Mouse (Mus musculus): ENCODE results near the gene Otud7a. TPM values are rescaled to one million over a fixed set of nuclear protein-coding genes. Genes with fewer than 3 reads are reported as not detected.
A peak's percentile ranks its signal among the peaks of the same experiment; 100 is the strongest.

Gene Otud7a
- total RNA-seq, 2 experiments from 2014 or later = 0.35 TPM; not detected in 1

DNA sequence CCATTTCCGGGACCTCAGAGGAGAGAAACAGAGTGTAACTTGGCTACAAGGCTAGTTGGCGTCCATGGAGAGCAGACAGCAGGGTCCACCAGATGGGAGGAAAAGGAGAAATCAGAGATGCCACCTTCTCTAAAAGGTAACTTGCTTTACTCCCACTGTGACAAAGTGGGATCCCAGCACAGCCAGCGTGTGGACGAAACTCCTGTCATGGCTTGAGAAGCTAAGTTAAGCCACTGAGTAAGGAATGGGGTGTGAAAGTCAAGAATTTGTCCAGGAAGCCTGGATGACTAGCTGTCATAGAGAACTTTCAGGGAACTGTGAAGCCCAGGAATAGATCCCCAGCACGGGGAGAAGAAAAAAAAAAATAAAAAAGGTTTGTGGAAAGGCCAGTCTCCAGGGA is 232.1 kb downstream of the Otud7a start:
- DNase-seq = no peak
- intact Hi-C loops (cut with DNase I) = no loop called here

DNA sequence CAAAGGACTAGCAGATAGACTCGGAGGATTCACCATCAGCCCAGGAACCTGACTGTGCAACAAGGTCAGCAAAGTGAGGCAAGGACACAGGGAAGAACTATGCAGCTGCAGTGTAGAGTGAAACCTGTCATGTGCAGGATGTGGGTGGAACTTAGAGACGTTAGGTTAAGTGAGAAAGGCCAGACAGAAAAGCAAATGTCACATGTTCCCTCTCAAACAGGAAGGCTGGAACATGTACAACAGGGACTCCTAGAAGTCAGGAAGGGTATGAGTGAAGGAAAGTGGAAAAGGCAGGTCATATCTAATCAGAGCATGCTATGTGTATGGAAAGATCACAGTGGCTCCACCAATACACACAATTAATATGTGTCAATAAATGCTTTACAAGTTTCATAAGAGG is 232.6 kb downstream of the Otud7a start:
- no peak for DNase-seq
- intact Hi-C loops (cut with DNase I) = no loop called here

DNA sequence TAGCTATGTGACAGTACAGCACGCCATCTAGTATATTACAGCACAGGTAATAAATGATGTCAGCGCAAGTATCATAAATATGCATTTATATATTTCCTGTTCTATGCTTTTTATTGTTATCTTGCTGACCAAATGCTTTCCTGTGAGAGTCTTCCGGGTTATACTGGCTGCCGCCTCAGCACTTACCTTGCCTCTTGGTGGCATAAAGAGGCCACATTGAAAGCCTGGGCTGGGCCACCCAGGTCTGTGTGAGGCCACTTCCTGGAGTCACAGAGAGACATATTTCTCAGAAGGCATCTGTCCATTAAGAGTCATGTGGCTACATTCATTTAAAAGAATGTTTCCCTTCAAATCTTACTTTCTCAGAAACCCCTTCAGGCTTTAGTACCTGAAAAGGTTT is 242.5 kb downstream of the Otud7a start:
- DNase-seq = no peak
- intact Hi-C loops (cut with DNase I) = no loop called here

DNA sequence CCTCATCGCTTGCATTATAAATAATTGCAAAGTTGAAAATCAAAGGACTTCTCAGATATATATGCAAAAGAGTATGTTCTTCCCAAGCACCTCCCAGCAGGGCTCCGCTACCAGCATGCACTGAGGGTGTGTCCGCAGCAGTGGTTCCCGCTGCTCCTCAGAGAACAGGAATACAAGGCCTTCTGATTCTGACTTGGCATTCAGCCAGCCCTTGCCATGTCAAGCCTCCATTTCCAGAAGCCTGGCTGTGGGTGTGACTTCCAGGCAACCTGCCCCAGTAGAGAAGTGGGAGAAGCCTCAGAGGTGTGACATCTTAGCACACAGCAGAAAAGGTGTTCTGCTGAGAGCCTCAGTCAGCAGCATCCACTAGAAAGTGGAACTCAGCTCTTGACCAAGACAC is 253.4 kb downstream of the Otud7a start:
- intact Hi-C loops (cut with DNase I) = no loop called here
- DNase-seq = no peak

DNA sequence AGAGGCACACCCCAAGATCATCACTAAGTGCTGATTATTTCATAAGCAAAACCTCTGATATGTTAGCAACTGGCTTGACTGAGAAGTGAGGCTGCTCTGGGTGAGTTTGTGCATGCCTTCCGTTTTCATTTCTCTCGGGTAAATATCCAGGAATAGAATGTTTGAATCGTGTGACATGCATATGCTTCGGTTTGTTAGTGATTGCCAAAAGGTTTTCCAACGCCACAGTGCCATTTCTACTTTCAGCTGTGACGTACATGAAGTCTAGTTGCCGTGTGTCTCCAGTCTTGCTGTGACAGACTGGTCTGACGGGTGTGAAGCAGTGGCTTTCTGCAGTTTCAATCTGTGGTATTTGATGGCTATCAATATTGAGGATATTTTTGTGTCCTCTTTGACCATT is 273.4 kb downstream of the Otud7a start:
- intact Hi-C loops (cut with DNase I) = no loop called here
- no peak for DNase-seq

DNA sequence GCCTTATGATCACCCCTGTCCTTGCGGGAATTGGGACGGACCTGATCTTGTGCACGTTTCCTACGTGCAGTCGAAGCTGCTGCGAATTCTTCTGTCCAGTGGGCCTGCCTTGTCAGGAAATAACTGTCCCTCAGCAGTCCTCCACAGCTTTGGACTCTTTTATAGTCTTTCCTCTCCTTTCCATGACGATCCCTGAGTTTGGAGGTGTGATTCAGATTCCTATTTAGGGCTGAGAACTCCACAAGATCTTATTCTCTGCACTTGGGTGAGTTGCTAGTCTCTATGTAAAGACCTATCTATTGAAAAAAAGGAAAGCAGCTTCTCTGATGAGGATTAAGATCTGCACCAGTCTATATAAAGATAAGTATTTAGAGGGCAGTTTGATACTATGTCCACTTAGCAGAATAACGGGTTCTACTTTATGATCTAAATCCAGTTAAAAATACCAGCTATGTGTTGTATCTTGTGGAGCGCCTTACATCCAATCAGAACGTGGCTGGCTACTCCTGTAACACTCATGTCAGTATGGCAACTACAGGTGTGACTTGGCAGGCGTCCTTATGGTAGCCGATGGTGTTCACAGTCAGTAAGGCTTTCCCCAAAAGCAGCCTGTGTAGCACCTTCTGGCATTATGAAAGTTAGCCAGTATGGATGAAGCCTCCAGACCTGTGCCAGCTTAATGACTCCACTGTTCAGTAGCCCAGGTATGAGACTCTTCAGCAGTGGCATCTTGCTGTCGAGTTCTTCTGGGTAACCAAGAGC is 274.8 kb downstream of the Otud7a start:
- intact Hi-C loops (cut with DNase I) = no loop called here
- DNase-seq = no peak

DNA sequence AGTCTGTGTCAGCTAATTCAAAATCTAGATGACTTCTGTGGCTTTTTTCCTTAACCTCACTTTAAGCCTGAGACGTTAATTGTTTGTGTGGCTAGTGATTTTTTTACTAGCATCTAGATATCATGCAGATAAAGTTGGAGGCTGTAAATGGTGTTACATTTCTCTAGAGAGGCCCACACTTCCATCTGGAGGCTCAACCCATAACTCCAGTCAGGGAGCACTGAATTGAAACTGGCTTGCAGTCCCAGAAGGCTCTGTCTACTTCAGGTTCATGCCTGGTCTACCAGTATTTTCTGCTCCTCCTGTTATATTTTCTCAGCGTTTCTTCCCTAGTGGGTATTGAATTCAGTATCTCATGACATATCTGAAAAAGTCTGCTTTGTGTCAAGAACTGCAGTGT is 276.1 kb downstream of the Otud7a start:
- intact Hi-C loops (cut with DNase I) = no loop called here
- DNase-seq = no peak

DNA sequence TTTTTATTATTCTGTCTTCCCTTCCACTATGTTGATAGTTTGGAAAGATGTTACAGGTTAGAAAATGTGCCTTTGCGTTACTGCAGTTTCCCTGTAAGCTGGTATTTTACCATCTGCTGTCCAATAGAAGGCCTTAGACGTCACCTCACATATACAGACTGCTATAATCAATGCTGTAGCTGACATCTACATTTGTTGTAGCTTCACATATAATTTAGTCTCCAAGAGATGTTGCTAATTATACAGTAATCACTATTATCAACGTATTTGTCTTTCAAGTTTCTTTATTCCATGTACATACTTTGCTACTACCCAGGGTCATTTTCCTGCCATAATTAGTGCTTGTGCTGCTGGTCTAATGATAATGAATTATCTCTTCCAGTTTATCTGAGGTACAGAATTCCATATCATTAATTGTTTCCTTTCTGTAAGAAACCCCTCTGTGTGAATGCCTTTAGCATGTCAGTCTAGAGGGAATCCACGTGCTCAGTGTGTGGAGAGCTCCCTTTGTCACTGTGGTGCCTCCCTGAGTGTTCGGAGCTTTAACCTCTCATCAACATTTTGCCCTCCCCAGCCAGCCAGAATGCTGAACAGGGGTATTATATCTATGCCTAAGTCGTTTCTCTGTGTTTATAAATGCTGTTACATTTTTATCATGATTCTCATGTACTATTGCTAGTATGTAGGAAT is 280.6 kb downstream of the Otud7a start:
- no peak for DNase-seq
- intact Hi-C loops (cut with DNase I) = no loop called here

DNA sequence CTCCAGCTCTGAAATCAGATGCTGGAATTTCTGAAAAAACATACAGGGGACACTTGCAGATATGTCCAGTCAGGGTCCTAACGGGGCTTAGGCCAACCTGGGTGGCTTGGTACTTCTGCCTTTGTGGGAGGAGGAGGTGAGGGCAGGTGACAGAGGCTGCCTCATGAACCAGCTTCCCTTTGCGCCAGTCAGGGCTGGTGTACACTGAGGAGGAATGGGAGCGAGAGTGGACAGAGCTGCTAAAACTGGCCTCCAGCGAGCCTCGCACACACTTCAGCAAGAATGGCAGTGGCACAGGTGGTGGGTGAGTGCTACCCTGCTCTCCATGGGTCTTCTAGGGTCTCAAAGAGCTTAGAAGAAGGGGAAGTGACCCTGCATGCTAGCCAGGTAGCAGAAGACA is 285.1 kb downstream of the Otud7a start:
- intact Hi-C loops (cut with DNase I) = no loop called here
- DNase-seq = no peak

DNA sequence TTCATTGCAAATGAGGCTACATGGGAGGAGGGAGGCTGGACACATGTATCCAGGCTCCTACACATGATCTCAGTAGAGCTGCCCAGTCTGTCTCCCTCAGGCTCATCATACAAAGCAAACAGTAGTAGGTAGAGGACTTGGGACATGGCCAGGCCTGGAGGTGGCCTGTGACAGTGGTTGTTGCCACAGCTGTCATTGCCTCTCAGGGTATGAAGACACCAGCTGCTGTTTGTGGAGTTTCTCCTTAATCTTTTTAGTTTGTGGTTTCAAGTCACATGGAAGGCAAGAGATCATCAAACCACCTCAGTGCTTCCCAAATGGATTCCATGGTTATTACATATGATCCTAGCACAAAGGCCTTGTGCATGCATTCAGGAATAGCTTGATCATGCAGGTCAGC is 285.5 kb downstream of the Otud7a start:
- intact Hi-C loops (cut with DNase I) = no loop called here
- no peak for DNase-seq

DNA sequence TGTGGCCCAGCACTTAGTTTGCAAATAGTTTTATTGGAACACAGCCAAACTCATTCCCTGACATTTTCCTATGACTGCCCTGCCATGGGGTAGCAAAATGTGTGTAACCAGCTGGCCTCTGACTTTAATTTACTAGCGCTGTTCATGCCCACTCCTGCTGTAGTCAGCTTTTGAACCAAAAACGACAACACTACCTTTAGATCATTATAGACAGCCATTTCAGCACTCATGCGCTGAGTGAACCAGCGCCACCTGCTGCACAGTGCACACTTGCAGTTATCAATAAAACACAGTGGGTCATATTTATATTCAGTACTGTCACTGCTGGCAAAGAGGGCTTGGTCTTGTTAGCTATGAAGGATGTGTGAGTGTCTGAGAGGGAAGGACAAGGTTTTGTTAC is 293.2 kb downstream of the Otud7a start:
- intact Hi-C loops (cut with DNase I) = no loop called here
- no peak for DNase-seq

DNA sequence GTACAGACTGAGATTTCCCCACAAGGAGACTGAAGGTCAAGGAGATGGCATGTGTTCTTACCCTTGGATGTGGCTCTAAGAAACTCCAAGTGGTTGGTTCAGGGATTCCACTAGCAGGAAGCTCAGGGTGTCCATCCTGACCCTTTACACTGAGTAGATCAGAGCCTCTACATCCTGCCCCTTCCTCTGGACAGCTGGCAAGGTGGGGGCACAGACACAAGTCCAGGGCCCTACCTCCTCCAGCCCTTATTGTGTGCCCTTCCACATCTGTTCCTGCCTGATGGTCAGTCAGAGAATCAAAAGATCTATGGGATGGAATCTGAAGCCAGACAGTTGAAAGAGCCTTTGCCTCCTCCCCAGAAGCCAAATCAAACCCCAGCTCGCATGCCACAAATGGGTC is 293.6 kb downstream of the Otud7a start:
- intact Hi-C loops (cut with DNase I) = no loop called here
- DNase-seq = no peak

DNA sequence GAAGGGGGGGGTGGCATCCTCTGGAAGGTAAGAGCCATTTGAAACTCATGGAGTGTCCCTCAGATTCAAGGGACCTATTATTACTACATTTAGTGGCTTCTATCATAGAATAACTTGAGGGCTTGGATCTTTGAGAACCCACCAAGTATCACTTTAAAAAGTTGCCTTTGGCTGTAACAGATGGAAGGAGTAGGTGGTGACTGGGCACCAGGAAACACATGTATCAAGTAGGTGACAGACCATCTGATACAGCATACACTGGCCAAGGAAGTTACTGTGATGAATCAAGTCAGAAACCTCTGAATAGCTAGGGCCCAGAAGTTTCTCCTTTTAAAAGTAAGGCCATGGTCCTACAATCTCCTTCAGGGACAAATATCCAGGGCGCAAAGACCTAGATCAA is 298.6 kb downstream of the Otud7a start:
- intact Hi-C loops (cut with DNase I) = no loop called here
- no peak for DNase-seq

DNA sequence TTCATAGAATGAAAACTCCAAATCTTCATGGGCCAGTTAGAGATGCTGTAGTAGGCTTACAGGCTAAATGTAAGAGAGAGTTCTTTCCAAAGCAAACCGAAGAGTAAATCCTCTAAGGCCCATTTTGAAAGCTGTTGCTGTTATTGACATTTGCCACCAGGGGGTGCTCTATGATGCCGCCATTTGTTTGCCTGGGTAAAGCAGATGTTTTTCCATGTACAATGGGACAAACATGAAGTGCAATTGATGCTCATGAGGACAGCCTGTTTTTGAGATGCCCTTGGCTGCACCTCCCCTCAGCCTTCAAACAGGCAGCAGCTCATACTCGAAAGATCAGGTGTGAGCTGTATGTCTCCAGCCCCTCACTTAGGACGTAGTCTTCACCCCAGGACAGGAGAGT is 307.5 kb downstream of the Otud7a start:
- intact Hi-C loops (cut with DNase I) = loop anchor here (2.0 to 10.0 kb wide), 5 partner anchors 103 to 993 kb away; partner anchors contain the start of genes Klf13 and Trpm1
- DNase-seq = peak in 1 of 2 experiments; percentile 21

DNA sequence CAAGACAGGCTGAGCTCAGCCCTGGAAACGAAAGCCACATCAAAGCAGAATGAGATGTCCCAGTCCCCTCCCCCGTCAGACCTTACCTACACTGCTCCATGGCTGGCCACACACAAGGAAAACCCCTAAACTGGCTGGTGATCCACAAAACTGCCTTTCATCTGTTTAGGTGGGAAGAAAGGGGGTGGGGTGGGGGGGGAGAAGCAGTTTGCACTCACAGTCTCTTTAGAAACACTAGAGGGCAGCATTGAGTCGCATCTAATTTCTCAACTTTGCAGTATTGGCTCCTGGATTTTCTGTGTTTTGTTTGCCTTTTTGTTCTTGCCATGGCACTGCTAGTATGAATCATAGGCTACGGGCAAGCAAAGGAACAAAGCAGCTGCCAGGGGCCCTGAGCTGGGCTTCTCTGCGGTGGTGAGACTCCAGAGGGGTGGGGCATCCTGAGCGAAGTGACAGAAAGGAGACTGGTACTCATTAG is 308.8 kb downstream of the Otud7a start:
- intact Hi-C loops (cut with DNase I) = loop anchor here (2.0 to 10.0 kb wide), 5 partner anchors 101 to 991 kb away; partner anchors contain the start of genes Klf13 and Trpm1
- no peak for DNase-seq

DNA sequence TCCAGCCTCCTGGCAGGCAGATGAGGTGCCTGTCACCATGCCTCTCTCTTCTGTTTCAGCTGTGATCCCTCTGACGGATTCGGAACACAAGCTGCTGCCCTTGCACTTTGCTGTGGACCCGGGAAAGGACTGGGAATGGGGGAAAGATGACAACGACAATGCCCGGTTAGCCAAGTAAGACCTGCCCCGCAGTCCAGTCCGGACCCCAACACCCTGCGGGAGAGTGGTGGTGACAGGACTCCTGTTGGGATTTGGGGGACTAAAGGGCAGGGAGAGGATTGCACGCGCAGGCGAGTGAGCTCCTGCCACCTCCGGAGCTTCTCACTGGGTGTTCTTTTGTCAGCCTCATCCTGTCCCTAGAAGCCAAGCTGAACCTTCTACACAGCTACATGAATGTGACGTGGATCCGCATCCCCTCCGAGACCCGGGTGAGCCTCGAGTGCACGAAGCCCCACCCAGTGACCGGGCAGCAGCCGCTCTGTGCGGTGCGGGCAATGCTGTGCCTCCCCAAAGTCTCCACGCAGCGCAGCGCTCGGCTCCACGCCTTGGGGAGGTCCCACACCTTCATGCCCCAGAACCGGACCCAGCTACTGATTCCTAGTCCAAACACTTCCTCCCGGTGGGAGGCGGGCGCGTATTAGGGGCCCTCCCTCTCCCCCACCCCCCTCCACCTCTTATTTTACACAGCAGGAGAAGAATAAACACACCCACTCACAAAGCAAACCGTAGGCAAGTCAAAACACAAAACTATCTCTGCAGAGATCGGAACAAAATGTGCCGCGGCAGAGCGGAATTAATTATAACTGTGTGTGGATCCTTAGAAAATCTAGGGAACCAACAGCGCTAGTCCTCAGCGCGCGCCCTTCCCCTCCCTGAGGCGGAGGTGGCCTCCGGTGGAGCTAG is 310.3 kb downstream of the Otud7a start:
- intact Hi-C loops (cut with DNase I) = loop anchor here (5.0 to 10.0 kb wide), 3 partner anchors 182 to 990 kb away; partner anchors contain the start of genes Klf13 and Trpm1
- peak in 1 of 2 experiments; percentile 18 for DNase-seq

DNA sequence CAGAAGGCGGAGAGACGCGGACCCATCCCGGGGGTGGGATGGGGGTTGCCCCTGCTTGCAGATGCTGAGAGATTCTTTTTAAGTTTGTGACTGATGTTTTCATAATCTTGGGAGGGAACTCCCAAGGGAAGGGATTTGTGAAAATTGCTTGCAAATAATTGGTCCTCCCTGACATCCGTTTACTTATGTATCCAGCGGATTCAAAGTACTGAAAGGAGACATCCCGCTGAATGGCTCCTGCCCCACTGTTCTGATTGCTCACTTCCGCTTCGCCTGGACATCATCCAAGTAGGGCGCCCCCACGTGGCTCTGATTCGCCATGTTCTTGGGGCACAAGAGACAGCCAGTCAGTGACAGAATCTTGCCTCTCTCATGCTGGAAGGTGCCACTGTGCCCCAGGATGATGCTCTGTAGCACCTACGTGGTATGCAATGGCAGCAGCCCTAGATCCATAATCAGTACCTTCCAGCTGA is 311.0 kb downstream of the Otud7a start:
- intact Hi-C loops (cut with DNase I) = loop anchor here (10.0 kb wide), 1 partner anchor 989 kb away; no protein-coding TSS in a partner anchor
- peak; percentile 83 to 86 for DNase-seq

DNA sequence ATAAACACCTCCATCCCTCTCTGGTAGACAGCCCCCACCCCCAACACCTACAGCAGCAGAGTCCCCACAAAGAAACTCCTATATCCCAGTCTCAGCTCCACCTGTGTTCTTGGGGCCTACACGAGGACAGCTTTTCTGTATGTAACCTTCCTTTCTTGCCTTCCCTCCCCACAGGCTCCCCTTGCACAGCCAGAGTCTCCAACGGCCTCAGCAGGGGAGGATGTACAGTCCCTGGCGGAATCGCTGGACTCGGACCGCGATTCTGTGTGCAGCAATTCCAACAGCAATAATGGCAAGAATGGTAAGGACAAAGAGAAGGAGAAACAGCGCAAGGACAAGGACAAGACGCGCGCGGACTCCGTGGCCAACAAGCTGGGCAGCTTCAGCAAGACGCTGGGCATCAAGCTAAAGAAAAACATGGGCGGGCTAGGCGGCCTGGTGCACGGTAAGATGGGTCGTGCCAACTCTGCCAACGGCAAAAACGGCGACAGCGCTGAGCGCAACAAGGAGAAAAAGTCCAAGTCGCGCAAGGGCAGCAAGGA is 312.7 kb downstream of the Otud7a start:
- DNase-seq = no peak
- intact Hi-C loops (cut with DNase I) = loop anchor here (10.0 kb wide), 1 partner anchor 988 kb away; no protein-coding TSS in a partner anchor

DNA sequence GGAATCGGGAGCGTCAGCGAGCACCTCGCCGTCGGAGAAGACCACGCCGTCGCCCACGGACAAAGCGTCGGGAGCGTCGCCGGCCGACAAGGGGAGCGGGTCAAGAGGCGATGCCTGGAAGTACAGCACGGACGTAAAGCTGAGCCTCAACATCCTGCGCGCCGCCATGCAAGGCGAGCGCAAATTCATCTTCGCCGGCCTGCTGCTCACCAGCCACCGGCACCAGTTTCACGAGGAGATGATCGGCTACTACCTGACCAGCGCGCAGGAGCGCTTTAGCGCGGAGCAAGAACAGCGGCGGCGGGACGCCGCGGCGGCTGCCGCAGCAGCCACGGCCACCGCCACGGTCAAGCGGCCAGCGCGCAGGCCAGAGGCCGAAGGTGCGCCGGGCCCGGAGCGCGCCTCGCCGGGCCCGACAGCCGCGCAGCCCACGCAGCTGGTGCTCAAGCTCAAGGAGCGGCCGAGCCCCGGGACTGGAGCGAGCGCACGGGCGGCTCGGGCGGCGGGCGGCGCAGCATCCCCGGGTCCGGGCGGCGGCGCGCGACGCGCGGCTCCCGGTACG is 313.2 kb downstream of the Otud7a start:
- no peak for DNase-seq
- intact Hi-C loops (cut with DNase I) = loop anchor here (10.0 kb wide), 1 partner anchor 987 kb away; no protein-coding TSS in a partner anchor

All from gastrocnemius, postnatal 36 days (tissue).